Mouse (Mus musculus) liver, postnatal 0 days (tissue): ENCODE measurements around the gene Coa3.

Source experiments
- CTCF ChIP-seq: sonication (generic); IDR thresholded peaks from 2 replicates; pipeline ENCODE4 v1.5.1; 2016; ENCODE audit warnings: antibody characterized with exemption, low read depth
- EP300 ChIP-seq: IDR thresholded peaks from 2 replicates; pipeline ENCODE4 v1.6.1; 2016; ENCODE audit warnings: antibody characterized with exemption, low read depth, mild to moderate bottlenecking

DNA sequence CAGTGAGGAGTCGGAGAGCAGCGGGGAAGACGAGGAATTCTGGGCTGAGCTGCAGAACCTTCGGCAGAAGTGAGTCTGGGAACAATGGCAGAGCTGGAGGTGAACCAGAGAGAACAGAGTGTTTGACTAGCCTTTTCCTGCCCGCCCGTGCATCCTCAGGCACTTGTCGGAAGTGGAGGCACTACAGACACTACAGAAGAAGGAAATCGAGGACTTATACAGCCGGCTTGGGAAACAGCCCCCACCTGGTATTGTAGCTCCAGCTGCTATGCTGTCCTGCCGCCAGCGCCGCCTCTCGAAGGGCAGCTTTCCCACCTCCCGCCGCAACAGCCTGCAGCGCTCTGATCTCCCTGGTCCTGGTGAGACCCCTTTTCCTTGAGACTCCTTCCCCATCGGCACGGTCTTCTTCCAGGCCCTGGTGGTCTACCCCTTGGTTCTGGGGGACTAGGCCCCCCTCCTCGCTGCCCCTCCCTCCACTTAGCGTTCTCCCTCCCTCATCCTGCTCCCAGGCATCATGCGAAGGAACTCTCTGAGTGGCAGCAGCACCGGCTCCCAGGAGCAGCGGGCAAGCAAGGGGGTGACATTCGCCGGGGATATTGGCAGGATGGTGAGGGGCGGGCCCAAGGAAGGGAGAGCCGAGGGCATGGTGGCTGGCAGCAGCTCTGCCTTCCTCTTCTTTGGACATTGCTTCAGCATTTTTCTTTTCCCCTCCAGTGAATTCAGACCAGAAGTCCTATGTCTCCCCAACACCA lies 2.4 kb downstream of the Coa3 start:
- TF ChIP-seq CTCF = no peak
- no peak for TF ChIP-seq EP300
